Mouse (Mus musculus) intestine, postnatal 0 days (tissue): ENCODE measurements at regions not wholly inside any gene's neighbourhood (a gene's known extent, or its start where the extent isn't known, plus 50 kb on each side); places are given as distances from the start of the nearest gene placed in this dataset.
A peak's percentile ranks its signal among the peaks of the same experiment; 100 is the strongest.

Experiments used
- ATAC-seq: fragments of 200-750 bp; cut with Nextera tagmentation; 2 replicates; pipeline ENCODE4 v1.8.0; 2017; ENCODE audit warnings: mild to moderate bottlenecking, moderate TSS enrichment, moderate library complexity
- H3K27ac ChIP-seq: fragments of 300-500 bp; sonication (generic); 2 replicates; pipeline ENCODE4 v1.5.1; 2014; ENCODE audit warnings: mild to moderate bottlenecking, low read depth, low read length, moderate library complexity
- H3K27me3 ChIP-seq: fragments of 300-500 bp; sonication (generic); replicated peaks from 2 replicates; pipeline ENCODE4 v1.6.1; 2014; ENCODE audit warnings: low read length, mixed read lengths; ENCODE audit not compliant: control insufficient read depth, insufficient read depth
- H3K36me3 ChIP-seq: fragments of 300-500 bp; sonication (generic); 2 replicates; pipeline ENCODE4 v1.6.1; 2014; ENCODE audit warnings: mild to moderate bottlenecking, moderate library complexity; ENCODE audit not compliant: control insufficient read depth, insufficient read depth
- H3K4me1 ChIP-seq: fragments of 300-500 bp; sonication (generic); replicated peaks from 2 replicates; pipeline ENCODE4 v1.6.1; 2014; ENCODE audit warnings: antibody characterized with exemption, low read length, mixed read lengths; ENCODE audit not compliant: control insufficient read depth, insufficient read depth
- H3K4me2 ChIP-seq: fragments of 300-500 bp; sonication (generic); replicated peaks from 2 replicates; pipeline ENCODE4 v1.6.1; 2014; ENCODE audit warnings: low read depth, mild to moderate bottlenecking, moderate library complexity
- H3K4me3 ChIP-seq: fragments of 300-500 bp; sonication (generic); 2 replicates; pipeline ENCODE4 v1.5.1; 2014; ENCODE audit warnings: low read depth, low read length
- H3K9ac ChIP-seq: fragments of 300-500 bp; sonication (generic); 2 replicates; pipeline ENCODE4 v1.6.1; 2014; ENCODE audit warnings: mild to moderate bottlenecking, low read depth, low read length
- H3K9me3 ChIP-seq: fragments of 300-500 bp; sonication (generic); 2 replicates; pipeline ENCODE4 v1.6.1; 2016; ENCODE audit warnings: mixed run types; ENCODE audit not compliant: control insufficient read depth
- CTCF ChIP-seq: sonication (generic); IDR thresholded peaks from 2 replicates; pipeline ENCODE4 v1.5.1; 2016; ENCODE audit warnings: low read depth, mild to moderate bottlenecking, control low read depth, antibody characterized with exemption, moderate library complexity
- WGBS: fragments of 180-500 bp; shearing (Covaris S2); extraction: QIAGEN DNeasy Blood & Tissue Kit; methylation state at CpG from one replicate; pipeline ENCODE4 v1.1.7; 2014; 5-methylcytosine and 5-hydroxymethylcytosine counted together

DNA sequence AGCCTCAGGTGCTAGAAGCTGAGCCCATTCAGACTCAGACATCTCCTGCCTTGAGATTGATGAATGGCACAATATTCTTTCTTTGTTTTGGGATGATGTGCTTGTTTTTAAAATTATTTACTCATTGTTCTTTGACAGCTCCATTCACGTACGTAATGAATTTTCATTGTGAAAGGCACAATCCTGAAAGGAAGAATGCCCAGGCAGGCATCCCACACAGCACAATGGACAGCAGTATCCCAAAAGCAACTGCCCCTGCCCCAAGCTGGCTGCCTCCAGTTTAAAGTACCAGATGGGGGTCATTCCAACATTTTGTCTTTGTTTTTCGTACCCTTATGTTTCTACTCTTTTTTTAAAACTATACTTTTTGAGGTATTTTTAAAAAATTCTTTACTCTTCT lies 210.9 kb upstream of the St8sia2 start:
- H3K4me2 ChIP-seq = no peak overlapping the region
- H3K4me1 ChIP-seq = no peaks in the 10 kb centered on the region
- no peak overlapping the region for H3K27ac ChIP-seq
- no peaks in the 10 kb centered on the region for H3K9me3 ChIP-seq
- no peak for ATAC-seq
- no peak for TF ChIP-seq CTCF
- no peaks in the 10 kb centered on the region for H3K27me3 ChIP-seq
- H3K4me3 ChIP-seq = no peak overlapping the region
- H3K9ac ChIP-seq = no peak overlapping the region
- 80% methylated on average over 3 of the region's 3 CpGs for WGBS
- no peaks in the 10 kb centered on the region for H3K36me3 ChIP-seq

DNA sequence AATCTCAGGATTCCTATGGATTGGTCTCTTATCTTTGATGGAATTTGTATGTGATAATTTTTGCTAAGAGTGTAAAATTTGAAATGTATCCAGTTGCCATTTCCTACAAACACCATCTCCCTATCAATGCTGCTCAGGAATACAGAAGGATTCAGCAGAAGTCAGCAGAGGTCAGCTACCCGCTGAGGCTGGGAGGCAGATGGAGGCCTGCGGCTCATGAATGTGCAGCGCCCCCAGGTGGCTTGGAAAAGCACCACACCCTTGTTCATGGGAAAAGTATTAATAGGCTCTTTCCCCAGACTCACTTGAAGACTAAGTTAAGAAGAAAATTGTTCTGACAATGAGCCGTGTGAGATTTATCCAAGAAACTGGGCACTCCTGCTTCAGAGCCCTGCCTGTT lies 187.2 kb upstream of the St8sia2 start:
- H3K27me3 ChIP-seq = no peaks in the 10 kb centered on the region
- H3K4me2 ChIP-seq = no peak overlapping the region
- ATAC-seq = no peak
- no peak overlapping the region for H3K27ac ChIP-seq
- WGBS = 39% methylated on average over 4 of the region's 4 CpGs
- no peaks in the 10 kb centered on the region for H3K36me3 ChIP-seq
- H3K4me1 ChIP-seq = no peaks in the 10 kb centered on the region
- no peak overlapping the region for H3K9ac ChIP-seq
- peak; percentile 37; the same call in 1 of the 2 replicates for TF ChIP-seq CTCF
- no peak overlapping the region for H3K4me3 ChIP-seq
- no peaks in the 10 kb centered on the region for H3K9me3 ChIP-seq

- H3K27ac ChIP-seq = no peak overlapping the region
- H3K27me3 ChIP-seq = no peaks in the 10 kb centered on the region
- no peak overlapping the region for H3K4me3 ChIP-seq
- H3K36me3 ChIP-seq = no peaks in the 10 kb centered on the region
- ATAC-seq = no peak
- no peak overlapping the region for H3K4me2 ChIP-seq
- H3K4me1 ChIP-seq = no peaks in the 10 kb centered on the region
- H3K9me3 ChIP-seq = no peaks in the 10 kb centered on the region
- H3K9ac ChIP-seq = no peak overlapping the region
- TF ChIP-seq CTCF = no peak
- WGBS = 89% methylated on average over 6 of the region's 6 CpGs
Measured at GRCm38 (mm10) chr7:74198796-74199195, 185.3 kb upstream of the St8sia2 start.

DNA sequence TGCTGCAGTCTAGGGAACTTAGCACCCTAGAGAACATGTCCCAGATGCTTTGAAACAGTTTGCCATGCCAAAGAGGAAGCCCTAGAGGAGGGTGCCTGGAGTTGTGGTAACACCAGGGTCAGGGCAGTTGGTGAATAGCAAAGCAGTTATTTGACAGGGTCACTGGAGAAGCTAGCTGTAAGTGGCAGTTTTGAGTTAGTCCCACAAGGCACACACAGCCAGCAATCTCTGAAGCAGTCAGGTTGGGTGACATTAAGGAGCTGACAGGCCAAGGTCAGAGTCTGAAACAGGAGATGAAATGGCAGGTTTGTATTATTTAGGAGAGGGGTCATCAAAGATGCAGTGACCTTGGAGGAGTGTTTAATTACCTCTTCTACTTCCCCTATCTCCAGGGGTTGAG lies 171.2 kb upstream of the St8sia2 start:
- no peak overlapping the region for H3K9ac ChIP-seq
- no peak overlapping the region for H3K27ac ChIP-seq
- no peaks in the 10 kb centered on the region for H3K4me1 ChIP-seq
- no peak overlapping the region for H3K4me2 ChIP-seq
- no peaks in the 10 kb centered on the region for H3K9me3 ChIP-seq
- H3K36me3 ChIP-seq = no peaks in the 10 kb centered on the region
- ATAC-seq = no peak
- H3K27me3 ChIP-seq = no peaks in the 10 kb centered on the region
- no peak overlapping the region for H3K4me3 ChIP-seq
- TF ChIP-seq CTCF = no peak

- Histone ChIP-seq H3K36me3 (no peaks in the 10 kb centered on the region), H3K9ac (no peak overlapping the region), H3K27me3 (no peaks in the 10 kb centered on the region), H3K4me2 (no peak overlapping the region), H3K4me1 (no peaks in the 10 kb centered on the region), H3K27ac (no peak overlapping the region), H3K4me3 (no peak overlapping the region), H3K9me3 (no peaks in the 10 kb centered on the region)
- ATAC-seq = no peak
- TF ChIP-seq CTCF = no peak
- WGBS = 87% methylated on average over 5 of the region's 5 CpGs
Measured at GRCm38 (mm10) chr7:74174206-74174605, 160.7 kb upstream of the St8sia2 start.

- H3K27me3 ChIP-seq = no peaks in the 10 kb centered on the region
- H3K4me2 ChIP-seq = no peak overlapping the region
- no peak overlapping the region for H3K4me3 ChIP-seq
- no peak overlapping the region for H3K9ac ChIP-seq
- H3K27ac ChIP-seq = no peak overlapping the region
- no peaks in the 10 kb centered on the region for H3K36me3 ChIP-seq
- H3K9me3 ChIP-seq = no peaks in the 10 kb centered on the region
- WGBS = 20% methylated on average over 2 of the region's 2 CpGs
- ATAC-seq = no peak
- no peak for TF ChIP-seq CTCF
- H3K4me1 ChIP-seq = no peaks in the 10 kb centered on the region
Measured at GRCm38 (mm10) chr7:74173230-74173612, 159.7 kb upstream of the St8sia2 start.

- 61% methylated on average over 4 of the region's 4 CpGs for WGBS
- no peak overlapping the region for H3K27ac ChIP-seq
Measured at GRCm38 (mm10) chr7:74172504-74173229, 159.2 kb upstream of the St8sia2 start.

More at GRCm38 (mm10) chr7:74172504-74173229, 159.2 kb upstream of the St8sia2 start:
- no peak for ATAC-seq
- Histone ChIP-seq H3K36me3 (no peaks in the 10 kb centered on the region), H3K4me1 (no peaks in the 10 kb centered on the region), H3K4me3 (no peak overlapping the region), H3K27me3 (no peaks in the 10 kb centered on the region), H3K9ac (no peak overlapping the region), H3K4me2 (no peak overlapping the region), H3K9me3 (no peaks in the 10 kb centered on the region)
- TF ChIP-seq CTCF = no peak
